Comparison of ENCODE assay signal across 18 mouse cellular contexts in genomic region chr17:6140875-6141274, GRCm38 (mm10). TPM values are rescaled to one million over a fixed set of nuclear protein-coding genes. Genes with fewer than 3 reads are reported as not detected.
A peak's percentile ranks its signal among the peaks of the same experiment; 100 is the strongest.
DNase-seq lines count a peak whose midpoint lies in the region; ATAC-seq and TF ChIP-seq lines count a peak whose summit lies in the region.
"Had no signal": no experiment of that assay in that cellular context is flagged by ENCODE, and none has a peak within 500 bp of the region (broad histone marks: within the 10 kb centered on the region; RNA-seq: fewer than 3 reads in every experiment).

No protein-coding gene starts in this region.

- TF ChIP-seq POLR2A in lung, adult 2 months (IDR thresholded peaks at IDR 0.05; ENCODE audit: borderline replicate concordance, extremely low read depth, low read depth, low read length) = no peak

- H3K27ac ChIP-seq in lung, embryonic 14.5 days (ENCODE audit: low read depth) = no peak overlapping the region
- H3K27ac ChIP-seq in liver, embryonic 11.5 days (ENCODE audit: low read depth, low read length) = no peak overlapping the region
- H3K27ac ChIP-seq: embryonic facial prominence, embryonic 15.5 days; forebrain, embryonic 12.5 days; hindbrain, postnatal 0 days; kidney, embryonic 15.5 days; stomach, embryonic 15.5 days had no signal

- peak; percentile 60 for DNase-seq in lung, embryonic 14.5 days
- no peak for DNase-seq in lung, adult 2 months
- peak; percentile 89 for DNase-seq in Muller cell, postnatal 12 days (ENCODE audit: inconsistent ontology term)
- peak; percentile 69 for DNase-seq in fibroblast of lung, adult 2 months (ENCODE audit: low read depth)
- peak; percentile 40 for DNase-seq in skeletal muscle tissue, adult 2 months (ENCODE audit: low read depth, low spot score)
- DNase-seq in liver, embryonic 11.5 days (ENCODE audit: low spot score) = no peak
- DNase-seq in left cerebral cortex, postnatal 25 days (ENCODE audit: low spot score in 2 of 2) = no peak
- DNase-seq: cerebellum, adult 9-11 months; gastrocnemius, postnatal 25 days; left cerebral cortex, postnatal 4 days; right cerebral cortex, adult 18-20 months had no signal

- no peak overlapping the region for H3K9ac ChIP-seq in lung, embryonic 14.5 days
- no peak overlapping the region for H3K9ac ChIP-seq in liver, embryonic 11.5 days (ENCODE audit: low read depth, low read length)
- H3K9ac ChIP-seq: embryonic facial prominence, embryonic 15.5 days; forebrain, embryonic 12.5 days; heart, embryonic 12.5 days; kidney, embryonic 15.5 days; stomach, embryonic 15.5 days had no signal

- 77% methylated on average over 3 of the region's 3 CpGs for WGBS in lung, embryonic 14.5 days
- 56% methylated on average over 3 of the region's 3 CpGs for WGBS in lung, adult 2 months
- WGBS in liver, embryonic 11.5 days = 88% methylated on average over 3 of the region's 3 CpGs

- ATAC-seq in lung, embryonic 14.5 days (ENCODE audit: insufficient read depth) = no peak
- no peak for ATAC-seq in liver, embryonic 11.5 days (replicated peaks; ENCODE audit: low FRiP score)
- ATAC-seq: hindbrain, postnatal 0 days; midbrain, embryonic 16.5 days had no signal

- no peak overlapping the region for H3K4me2 ChIP-seq in lung, embryonic 14.5 days
- no peak overlapping the region for H3K4me2 ChIP-seq in liver, embryonic 11.5 days
- H3K4me2 ChIP-seq: embryonic facial prominence, embryonic 15.5 days; forebrain, embryonic 12.5 days; heart, embryonic 12.5 days; kidney, embryonic 15.5 days; stomach, embryonic 15.5 days had no signal

- intact Hi-C loops in left cerebral cortex, postnatal 25 days (cut with DNase I) = no loop called here

- H3K36me3 ChIP-seq in lung, embryonic 14.5 days (ENCODE audit: insufficient read depth) = peaks cover 26% of the 10 kb centered on the region; the same call in 1 of the 2 replicates
- peaks cover 2% of the 10 kb centered on the region; the same call in 1 of the 2 replicates for H3K36me3 ChIP-seq in liver, embryonic 11.5 days (ENCODE audit: control insufficient read depth, insufficient read depth, low read length)
- H3K36me3 ChIP-seq: stomach, embryonic 15.5 days had no signal

- H3K27me3 ChIP-seq in lung, embryonic 14.5 days (ENCODE audit: insufficient read depth, low read length) = no peaks in the 10 kb centered on the region
- no peaks in the 10 kb centered on the region for H3K27me3 ChIP-seq in liver, embryonic 11.5 days (replicated peaks; ENCODE audit: control insufficient read depth, insufficient read depth, low read length)
- H3K27me3 ChIP-seq: embryonic facial prominence, embryonic 15.5 days; forebrain, embryonic 12.5 days; heart, embryonic 12.5 days; kidney, embryonic 15.5 days; stomach, embryonic 15.5 days had no signal

- no peaks in the 10 kb centered on the region for H3K9me3 ChIP-seq in lung, embryonic 14.5 days (ENCODE audit: low read depth, low read length)
- no peaks in the 10 kb centered on the region for H3K9me3 ChIP-seq in liver, embryonic 11.5 days (ENCODE audit: control insufficient read depth, low read length)
- H3K9me3 ChIP-seq: embryonic facial prominence, embryonic 15.5 days; forebrain, embryonic 12.5 days; heart, embryonic 12.5 days; kidney, embryonic 15.5 days; stomach, embryonic 15.5 days had no signal

- H3K4me3 ChIP-seq in lung, embryonic 14.5 days (ENCODE audit: low read depth, low read length) = no peak overlapping the region
- no peak overlapping the region for H3K4me3 ChIP-seq in lung, adult 2 months (replicated peaks; ENCODE audit: extremely low read depth, low read depth, low read length)
- no peak overlapping the region for H3K4me3 ChIP-seq in liver, embryonic 11.5 days (ENCODE audit: low read depth, low read length)
- H3K4me3 ChIP-seq: embryonic facial prominence, embryonic 15.5 days; forebrain, embryonic 12.5 days; heart, embryonic 12.5 days; kidney, embryonic 15.5 days; stomach, embryonic 15.5 days had no signal

- H3K4me1 ChIP-seq in lung, embryonic 14.5 days (ENCODE audit: insufficient read depth) = no peaks in the 10 kb centered on the region
- 0 out of 2 replicates have a peak, but pooled peaks cover 2% of the 10 kb centered on the region for H3K4me1 ChIP-seq in lung, adult 2 months (ENCODE audit: control insufficient read depth, insufficient read depth, low read length)
- H3K4me1 ChIP-seq in liver, embryonic 11.5 days (replicated peaks; ENCODE audit: control insufficient read depth, insufficient read depth, low read length) = no peaks in the 10 kb centered on the region
- H3K4me1 ChIP-seq: embryonic facial prominence, embryonic 15.5 days; kidney, embryonic 15.5 days; stomach, embryonic 15.5 days had no signal

- no peak for TF ChIP-seq CTCF in lung, embryonic 14.5 days (IDR thresholded peaks at IDR 0.05; ENCODE audit: low read depth)
- no peak for TF ChIP-seq CTCF in lung, adult 2 months (IDR thresholded peaks at IDR 0.05; ENCODE audit: insufficient read depth, low read length)

RNA-seq across cellular contexts. Expression of gene Tulp4, which starts 34.6 kb away (rescaled TPM):
- 88.0 and 93.3 TPM in 2 replicates for polyA plus RNA-seq in lung, embryonic 14.5 days (2014; fragmentation: Nextera tagmentation; extraction: Ambion mirVana)
- 67.0 and 70.0 TPM in 2 replicates for polyA plus RNA-seq in lung, adult 2 months (2012; rRNA removed)
- 54.6 and 71.9 TPM in 2 replicates for polyA plus RNA-seq in liver, embryonic 11.5 days (2014; fragmentation: Nextera tagmentation; extraction: Ambion mirVana)
- 100 to 1,000 TPM; 263 to 279 TPM for total RNA-seq in left cerebral cortex, postnatal 25 days (2021)

Comparison
In these comparisons a context has a peak if more than half of its experiments do, and no peak if none do; other contexts are left out.
1. DNase-seq: peak in lung, embryonic 14.5 days (single experiment), Muller cell, postnatal 12 days (single experiment), fibroblast of lung, adult 2 months (single experiment) and skeletal muscle tissue, adult 2 months (single experiment); none in lung, adult 2 months (single experiment), liver, embryonic 11.5 days (single experiment) and left cerebral cortex, postnatal 25 days (0 of 2).